Mouse (Mus musculus) E14TG2a.4 (cell line): Measurements from ENCODE around the gene Adarb1.

ENCODE experiments used
- CTCF ChIP-seq: conservative IDR thresholded peaks from 2 replicates; pipeline ENCODE4 v1.5.1; 2014; ENCODE audit warnings: low read length
- NANOG ChIP-seq: IDR thresholded peaks from 2 replicates; pipeline ENCODE4 v1.6.1; 2014; ENCODE audit warnings: borderline replicate concordance, low read length, mixed read lengths

GRCm38 (mm10) chr10:77315682-77316081 lies 102.4 kb downstream of the Adarb1 start:
- TF ChIP-seq CTCF (no peak), NANOG (no peak)
